Mouse (Mus musculus): ENCODE results near the gene Rb1.

DNA sequence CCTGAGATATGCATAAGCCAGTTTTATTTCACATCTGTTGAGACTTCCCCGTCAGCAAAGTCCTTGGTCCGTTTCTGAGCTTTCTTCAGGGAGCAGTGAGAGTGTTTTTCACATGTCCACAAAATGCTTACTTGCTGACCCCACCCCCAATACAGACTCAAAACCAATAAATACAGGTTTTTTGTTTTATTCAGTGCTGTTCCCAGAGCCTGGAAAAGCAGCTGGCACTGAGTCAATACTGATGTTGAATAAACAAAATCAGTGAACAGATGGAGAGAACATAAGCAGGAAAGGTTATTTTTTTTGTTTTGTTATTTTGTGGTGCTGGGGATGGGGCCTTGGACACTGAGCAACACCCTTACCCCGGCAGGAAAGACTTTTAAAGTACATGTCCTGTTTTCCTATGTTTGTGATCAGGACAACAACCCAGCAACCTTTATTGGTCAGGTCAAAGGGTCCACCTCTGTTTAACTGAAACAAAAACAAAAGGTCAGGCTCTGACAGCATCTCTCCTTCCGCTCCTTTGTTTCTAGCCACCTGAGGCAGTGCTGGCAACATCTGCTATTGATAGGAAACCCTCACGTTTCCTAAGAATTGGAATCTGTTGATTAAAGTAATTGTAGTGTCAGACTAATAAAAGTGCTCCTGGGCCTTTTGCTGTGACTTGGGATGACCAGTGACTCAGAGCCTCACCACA is 94.2 kb downstream of the Rb1 start:
- no peak for TF ChIP-seq POLR2A (IDR thresholded peaks at IDR 0.05; ENCODE audit: control insufficient read depth in 1 of 2, insufficient read depth in 1 of 2, low read depth in 1 of 2, low read length in 2 of 2, poor library complexity in 1 of 2)
- no peak for TF ChIP-seq E2F4 (IDR thresholded peaks at IDR 0.05; ENCODE audit: borderline replicate concordance, low read depth, low read length)

All from MEL (cell line).